Mouse (Mus musculus): ENCODE measurements at regions not wholly inside any gene's neighbourhood (a gene's known extent, or its start where the extent isn't known, plus 50 kb on each side); places are given as distances from the start of the nearest gene placed in this dataset.

- DNase-seq (ENCODE audit: low spot score) (no peak), ATAC-seq (no peak)
- Histone ChIP-seq H3K36me3 (ENCODE audit: insufficient read depth, low read length) (no peaks in the 10 kb centered on the region), H3K27ac (ENCODE audit: low read length) (no peak overlapping the region), H3K4me1 (ENCODE audit: insufficient read depth, low read depth, low read length) (no peaks in the 10 kb centered on the region), H3K27me3 (replicated peaks; ENCODE audit: insufficient read depth, low read length) (no peaks in the 10 kb centered on the region), H3K4me2 (replicated peaks; ENCODE audit: low read depth, low read length) (no peak overlapping the region), H3K9ac (replicated peaks; ENCODE audit: low read depth) (no peak overlapping the region), H3K4me3 (ENCODE audit: low read depth, low read length) (no peak overlapping the region), H3K9me3 (ENCODE audit: low read length) (no peaks in the 10 kb centered on the region)
- 91% methylated on average over 1 of the region's 1 CpGs for WGBS
- TF ChIP-seq EP300 (IDR thresholded peaks at IDR 0.05), result no peak
- TF ChIP-seq CTCF (IDR thresholded peaks at IDR 0.05), result no peak
Measured at GRCm38 (mm10) chr12:33652597-33652996, 223.2 kb downstream of the Twistnb start.

- 69% methylated on average over 6 of the region's 6 CpGs for WGBS
- ATAC-seq (no peak), DNase-seq (ENCODE audit: low spot score) (no peak)
- Histone ChIP-seq H3K4me1 (ENCODE audit: insufficient read depth, low read depth, low read length) (no peaks in the 10 kb centered on the region), H3K36me3 (ENCODE audit: insufficient read depth, low read length) (no peaks in the 10 kb centered on the region), H3K27me3 (replicated peaks; ENCODE audit: insufficient read depth, low read length) (no peaks in the 10 kb centered on the region), H3K4me3 (ENCODE audit: low read depth, low read length) (no peak overlapping the region), H3K9ac (replicated peaks; ENCODE audit: low read depth) (no peak overlapping the region), H3K27ac (ENCODE audit: low read length) (no peak overlapping the region), H3K9me3 (ENCODE audit: low read length) (no peaks in the 10 kb centered on the region), H3K4me2 (replicated peaks; ENCODE audit: low read depth, low read length) (no peak overlapping the region)
- TF ChIP-seq EP300 (IDR thresholded peaks at IDR 0.05) (no peak), CTCF (IDR thresholded peaks at IDR 0.05) (no peak)
Measured at GRCm38 (mm10) chr12:33675508-33675907, 246.1 kb downstream of the Twistnb start.

GRCm38 (mm10) chr12:33692870-33693269 lies 235.4 kb upstream of the Ferd3l start:
- H3K27ac ChIP-seq (ENCODE audit: low read length), result no peak overlapping the region
- no peak overlapping the region for H3K9ac ChIP-seq (replicated peaks; ENCODE audit: low read depth)
- no peaks in the 10 kb centered on the region for H3K9me3 ChIP-seq (ENCODE audit: low read length)
- DNase-seq (ENCODE audit: low spot score) (no peak), ATAC-seq (no peak)
- H3K4me3 ChIP-seq (ENCODE audit: low read depth, low read length), result no peak overlapping the region
- no peaks in the 10 kb centered on the region for H3K36me3 ChIP-seq (ENCODE audit: insufficient read depth, low read length)
- no peaks in the 10 kb centered on the region for H3K4me1 ChIP-seq (ENCODE audit: insufficient read depth, low read depth, low read length)
- WGBS, result 83% methylated on average over 3 of the region's 3 CpGs
- no peak for TF ChIP-seq EP300 (IDR thresholded peaks at IDR 0.05)
- TF ChIP-seq CTCF (IDR thresholded peaks at IDR 0.05), result no peak
- H3K27me3 ChIP-seq (replicated peaks; ENCODE audit: insufficient read depth, low read length), result no peaks in the 10 kb centered on the region
- H3K4me2 ChIP-seq (replicated peaks; ENCODE audit: low read depth, low read length), result no peak overlapping the region

GRCm38 (mm10) chr12:33714392-33714791 lies 213.8 kb upstream of the Ferd3l start:
- TF ChIP-seq CTCF (IDR thresholded peaks at IDR 0.05) (no peak), EP300 (IDR thresholded peaks at IDR 0.05) (no peak)
- DNase-seq (ENCODE audit: low spot score) (peak; percentile 39), ATAC-seq (no peak)
- H3K9ac ChIP-seq (replicated peaks; ENCODE audit: low read depth), result no peak overlapping the region
- H3K4me1 ChIP-seq (ENCODE audit: insufficient read depth, low read depth, low read length), result no peaks in the 10 kb centered on the region
- WGBS, result 56% methylated on average over 3 of the region's 3 CpGs
- H3K4me2 ChIP-seq (replicated peaks; ENCODE audit: low read depth, low read length), result no peak overlapping the region
- H3K36me3 ChIP-seq (ENCODE audit: insufficient read depth, low read length), result no peaks in the 10 kb centered on the region
- H3K9me3 ChIP-seq (ENCODE audit: low read length), result no peaks in the 10 kb centered on the region
- no peak overlapping the region for H3K27ac ChIP-seq (ENCODE audit: low read length)
- no peak overlapping the region for H3K4me3 ChIP-seq (ENCODE audit: low read depth, low read length)
- no peaks in the 10 kb centered on the region for H3K27me3 ChIP-seq (replicated peaks; ENCODE audit: insufficient read depth, low read length)

GRCm38 (mm10) chr12:33715997-33716396 lies 212.2 kb upstream of the Ferd3l start:
- Histone ChIP-seq H3K4me1 (ENCODE audit: insufficient read depth, low read depth, low read length) (no peaks in the 10 kb centered on the region), H3K27me3 (replicated peaks; ENCODE audit: insufficient read depth, low read length) (no peaks in the 10 kb centered on the region), H3K9ac (replicated peaks; ENCODE audit: low read depth) (no peak overlapping the region), H3K4me2 (replicated peaks; ENCODE audit: low read depth, low read length) (no peak overlapping the region), H3K4me3 (ENCODE audit: low read depth, low read length) (no peak overlapping the region), H3K27ac (ENCODE audit: low read length) (no peak overlapping the region), H3K36me3 (ENCODE audit: insufficient read depth, low read length) (no peaks in the 10 kb centered on the region), H3K9me3 (ENCODE audit: low read length) (no peaks in the 10 kb centered on the region)
- ATAC-seq (no peak), DNase-seq (ENCODE audit: low spot score) (peak; percentile 36)
- no peak for TF ChIP-seq CTCF (IDR thresholded peaks at IDR 0.05)
- TF ChIP-seq EP300 (IDR thresholded peaks at IDR 0.05), result no peak
- 45% methylated on average over 2 of the region's 2 CpGs for WGBS

GRCm38 (mm10) chr12:33717053-33717452 lies 211.2 kb upstream of the Ferd3l start:
- Histone ChIP-seq H3K4me3 (ENCODE audit: low read depth, low read length) (no peak overlapping the region), H3K9me3 (ENCODE audit: low read length) (no peaks in the 10 kb centered on the region), H3K9ac (replicated peaks; ENCODE audit: low read depth) (no peak overlapping the region), H3K4me2 (replicated peaks; ENCODE audit: low read depth, low read length) (no peak overlapping the region), H3K36me3 (ENCODE audit: insufficient read depth, low read length) (no peaks in the 10 kb centered on the region), H3K27ac (ENCODE audit: low read length) (no peak overlapping the region), H3K4me1 (ENCODE audit: insufficient read depth, low read depth, low read length) (no peaks in the 10 kb centered on the region), H3K27me3 (replicated peaks; ENCODE audit: insufficient read depth, low read length) (no peaks in the 10 kb centered on the region)
- 55% methylated on average over 4 of the region's 4 CpGs for WGBS
- ATAC-seq, result no peak
- no peak for TF ChIP-seq CTCF (IDR thresholded peaks at IDR 0.05)
- no peak for TF ChIP-seq EP300 (IDR thresholded peaks at IDR 0.05)
- no peak for DNase-seq (ENCODE audit: low spot score)
